Mouse (Mus musculus): ENCODE results near the gene Pick1.

Pick1 gene

GRCm38 (mm10) chr15:79229058-79229821, at the start of gene Pick1, which contains the start of gene Gm49486:
Gene Pick1, plus strand, starts transcription at chr15:79229173.
Gene Gm49486, plus strand, starts transcription at chr15:79229391.
- peak; percentile 91 for DNase-seq (ENCODE audit: low spot score)

DNA sequence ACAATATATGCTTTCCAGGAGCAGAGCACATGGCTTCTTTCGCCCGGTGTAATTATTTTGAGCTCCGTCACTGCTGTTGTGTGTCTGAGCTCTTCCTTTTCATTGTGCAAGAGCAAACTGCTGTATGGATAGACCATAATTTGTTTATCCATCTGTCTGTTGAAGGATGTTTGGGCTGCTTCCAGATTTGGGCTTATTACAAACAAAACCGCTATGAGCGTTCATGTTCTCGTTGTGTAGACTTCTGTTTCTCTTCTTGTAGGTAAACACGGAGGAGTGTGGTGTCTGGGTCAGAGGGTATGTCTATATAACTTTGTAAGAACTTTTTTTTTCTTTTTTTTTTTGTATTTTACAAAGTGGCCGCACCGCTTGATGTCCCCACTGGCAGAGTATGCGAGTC, 43.8 kb upstream of the Pick1 start:
- peak; percentile 24 for DNase-seq (ENCODE audit: low spot score)

- no peak for DNase-seq (ENCODE audit: low spot score)
Observed at GRCm38 (mm10) chr15:79187819-79188218, 41.2 kb upstream of the Pick1 start.

DNA sequence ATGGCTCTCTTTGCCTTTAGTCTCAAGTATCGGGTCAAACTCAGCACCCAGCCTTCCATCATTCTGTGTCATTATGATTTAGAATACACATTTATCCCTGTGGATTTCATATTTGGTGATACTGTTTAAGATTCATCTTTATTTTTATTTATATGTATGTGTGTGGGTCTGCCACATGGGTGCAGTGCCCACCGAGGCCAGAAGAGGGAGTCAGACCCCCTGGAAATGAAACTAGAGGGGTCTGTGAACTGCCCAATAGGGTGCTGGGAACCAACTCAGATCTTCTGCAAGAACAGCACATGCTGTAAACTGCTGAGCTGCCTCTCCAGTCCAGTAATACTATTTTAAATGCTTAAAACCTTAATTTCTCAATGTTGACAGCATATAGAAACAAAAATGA, 37.5 kb upstream of the Pick1 start:
- no peak for DNase-seq (ENCODE audit: low spot score)

DNA sequence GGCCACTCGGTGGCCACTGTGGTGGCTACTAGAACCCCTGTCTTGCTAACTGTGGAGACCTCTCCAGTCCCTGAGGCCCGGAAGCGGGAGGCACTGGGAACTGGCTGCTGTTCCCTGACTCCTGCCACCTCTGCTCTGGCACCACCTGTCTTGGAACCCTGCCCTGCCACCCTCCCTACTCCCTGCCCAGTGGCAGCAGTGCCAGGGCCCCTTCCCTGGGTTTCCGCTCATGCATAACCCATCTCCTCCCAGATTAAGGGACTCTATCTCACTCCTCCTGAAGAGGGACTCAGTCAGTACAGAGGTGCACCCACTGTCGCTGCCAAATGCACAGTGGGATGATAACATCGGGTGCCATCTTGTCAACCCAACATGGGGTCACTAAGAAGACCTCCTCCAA, 36.5 kb upstream of the Pick1 start:
- no peak for DNase-seq (ENCODE audit: low spot score)

- DNase-seq (ENCODE audit: low spot score) = no peak
Observed at GRCm38 (mm10) chr15:79192885-79193845, 35.8 kb upstream of the Pick1 start.

DNA sequence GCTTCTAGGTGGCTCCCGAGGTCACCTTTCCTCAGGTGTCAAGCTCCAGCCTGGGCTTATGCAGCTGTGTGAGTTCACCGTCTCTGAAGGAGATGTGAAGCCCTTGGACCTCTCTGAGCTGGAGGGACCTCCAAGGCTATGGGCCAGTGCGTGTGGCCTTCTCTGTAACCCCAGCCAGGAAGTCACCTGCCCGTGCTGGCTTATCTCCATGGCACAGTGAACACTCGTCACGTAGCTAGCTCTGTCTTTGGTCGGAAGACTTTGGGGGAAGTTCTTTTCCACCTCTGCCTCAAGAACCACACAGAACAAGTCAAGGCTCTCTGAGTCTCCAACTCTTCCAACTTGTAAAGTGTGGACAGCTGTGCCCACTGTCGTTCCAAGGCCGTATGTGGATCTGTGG, 34.9 kb upstream of the Pick1 start:
- no peak for DNase-seq (ENCODE audit: low spot score)

- no peak for DNase-seq (ENCODE audit: low spot score)
Observed at GRCm38 (mm10) chr15:79194946-79195345, 34.0 kb upstream of the Pick1 start.

DNA sequence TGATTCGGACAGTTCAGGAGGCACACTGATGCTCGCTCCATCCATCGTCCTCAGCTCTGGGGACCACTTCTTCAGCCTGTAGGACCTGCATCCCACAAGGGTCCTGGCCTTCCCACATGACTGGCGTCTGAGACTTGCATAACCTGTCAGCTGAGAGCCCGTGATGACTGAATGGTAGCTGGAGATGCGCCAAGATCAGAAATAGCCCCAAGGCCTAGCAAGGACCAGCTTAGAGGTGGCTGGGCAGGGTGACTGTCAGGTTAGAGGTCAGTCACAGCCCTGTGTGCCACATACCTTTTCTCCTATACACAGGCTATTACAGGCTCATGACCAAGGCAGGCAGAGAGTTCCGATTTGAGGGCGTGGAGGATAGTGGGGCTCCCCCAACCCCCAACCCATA, 33.5 kb upstream of the Pick1 start:
- DNase-seq (ENCODE audit: low spot score) = peak; percentile 11

DNA sequence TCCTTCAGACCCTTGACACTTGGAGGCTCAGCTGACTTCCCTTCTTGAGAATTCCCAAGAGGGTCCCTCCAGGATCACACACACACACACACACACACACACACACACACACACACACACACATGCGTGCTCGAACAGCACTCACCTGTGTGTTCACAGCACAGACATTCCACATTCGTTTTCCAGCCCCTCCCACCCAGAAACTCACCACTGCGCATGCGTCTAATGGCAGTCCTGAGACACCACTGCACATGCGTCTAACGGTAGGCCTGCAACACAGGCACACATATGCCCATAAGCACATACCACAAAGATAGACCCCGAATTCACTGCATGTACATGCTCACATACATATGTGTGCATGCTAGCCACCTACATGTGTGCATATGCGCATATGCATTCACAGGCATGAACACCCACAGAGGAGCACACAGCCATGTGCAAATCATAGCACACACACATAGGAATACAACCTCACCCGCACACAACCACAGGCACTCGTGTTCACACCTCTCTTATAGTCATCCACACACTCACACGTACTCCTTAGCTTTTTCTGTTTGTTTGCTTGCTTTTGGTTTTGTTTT, 29.5 kb upstream of the Pick1 start:
- no peak for DNase-seq (ENCODE audit: low spot score)

DNA sequence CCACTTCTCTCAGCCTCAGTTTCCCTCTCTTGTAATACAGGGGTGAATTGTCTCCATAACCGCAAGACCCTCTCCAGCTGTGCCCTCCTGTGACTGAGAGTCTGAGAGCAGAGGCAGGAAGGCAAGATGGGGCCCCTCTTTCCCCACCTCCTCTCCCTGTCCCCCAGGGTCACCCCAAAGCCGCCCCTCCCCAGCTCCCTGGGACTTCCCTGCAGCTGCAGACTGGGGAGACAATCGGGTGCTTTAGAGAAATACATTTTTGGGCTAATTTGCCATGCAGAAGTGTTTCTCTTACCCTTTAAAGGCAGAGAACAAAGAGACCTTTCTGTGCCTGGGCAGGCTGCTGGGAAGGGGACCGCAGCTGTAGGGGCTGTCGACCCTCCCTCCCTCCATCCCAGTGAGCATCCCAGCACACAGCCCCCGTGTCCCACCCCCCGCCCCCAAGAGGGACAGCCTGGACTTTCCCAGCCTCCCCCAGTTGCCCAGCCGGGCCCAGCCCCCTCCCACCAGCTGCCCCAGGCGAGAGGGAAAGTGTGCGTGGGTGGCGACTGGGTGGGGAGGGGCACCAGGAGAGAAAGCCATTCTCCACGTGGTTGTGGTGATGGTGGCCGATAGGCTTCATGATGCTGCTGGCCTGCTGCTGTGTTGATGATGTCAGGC, 27.4 kb upstream of the Pick1 start:
- DNase-seq (ENCODE audit: low spot score) = no peak

DNA sequence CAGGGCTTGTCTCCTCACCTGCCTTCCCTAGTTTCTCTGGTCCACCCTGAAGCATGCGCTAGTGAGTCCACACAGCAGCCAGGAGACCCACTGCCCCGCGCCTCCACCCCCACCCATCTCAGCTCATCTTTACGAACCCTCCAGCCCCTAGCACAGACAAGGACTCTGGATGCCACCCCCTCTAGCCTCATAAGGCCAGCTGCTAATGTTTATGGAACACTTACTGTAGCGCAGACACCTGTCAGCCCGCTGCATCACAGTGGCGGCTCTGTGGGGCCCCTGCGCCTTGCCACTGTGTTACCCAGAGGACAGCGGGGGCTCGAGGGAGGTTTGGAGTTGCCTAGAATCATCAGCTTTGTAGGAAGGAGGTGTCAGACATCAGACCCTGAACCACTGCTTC, 26.4 kb upstream of the Pick1 start:
- DNase-seq (ENCODE audit: low spot score) = no peak

DNA sequence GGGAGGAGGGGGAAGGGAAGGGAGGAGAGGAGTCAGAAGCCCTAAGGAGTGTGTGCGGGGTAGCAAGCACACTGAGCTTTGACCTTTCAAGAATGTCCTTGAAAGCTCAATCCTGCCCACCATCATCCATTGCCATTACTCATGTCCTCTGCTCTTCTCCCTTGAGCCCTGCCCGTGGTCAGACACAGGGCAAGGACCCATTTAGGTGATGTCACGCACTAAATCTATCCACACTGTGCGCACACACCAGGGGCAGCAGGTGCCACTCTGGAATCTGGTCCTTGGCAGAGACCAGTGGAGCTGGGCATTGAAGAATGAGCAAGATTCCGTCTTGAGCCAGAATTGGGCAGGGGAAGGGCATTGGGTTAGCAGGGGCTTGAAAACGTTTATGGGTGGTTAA, 20.8 kb upstream of the Pick1 start:
- no peak for DNase-seq (ENCODE audit: low spot score)

DNA sequence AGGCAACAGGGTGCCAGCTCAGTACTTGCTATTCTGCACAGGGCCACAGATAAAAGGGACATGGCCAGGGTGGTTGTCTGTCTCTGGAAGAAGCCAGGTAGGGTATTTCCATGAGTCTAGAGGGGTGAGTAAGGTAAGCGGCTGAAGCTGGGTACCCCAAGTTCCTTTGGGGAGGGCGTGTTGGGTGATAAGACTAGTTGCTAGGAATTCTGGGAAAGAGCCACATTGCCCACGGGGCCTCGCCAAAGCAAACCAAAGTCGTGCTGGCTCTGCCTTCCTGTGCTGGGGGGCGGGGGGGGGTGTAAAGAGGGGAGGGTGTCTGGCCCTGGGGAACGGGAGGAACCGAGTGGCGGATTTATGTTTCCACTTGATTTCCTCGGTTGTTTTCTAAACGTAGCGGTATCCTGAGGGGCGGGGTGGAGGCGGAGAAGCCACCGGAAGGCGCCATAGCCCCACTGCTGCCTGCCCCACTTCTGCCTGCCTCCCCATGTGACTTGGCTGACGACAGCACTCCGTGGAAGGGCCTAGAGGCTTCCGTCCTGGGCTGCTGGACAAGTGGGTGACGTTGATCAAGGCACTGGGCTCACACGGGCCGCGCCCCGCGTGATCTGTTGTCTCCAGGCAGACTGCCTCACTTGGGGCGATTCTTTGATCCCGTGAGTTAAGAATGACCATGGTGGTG, 20.1 kb upstream of the Pick1 start:
- no peak for DNase-seq (ENCODE audit: low spot score)

DNA sequence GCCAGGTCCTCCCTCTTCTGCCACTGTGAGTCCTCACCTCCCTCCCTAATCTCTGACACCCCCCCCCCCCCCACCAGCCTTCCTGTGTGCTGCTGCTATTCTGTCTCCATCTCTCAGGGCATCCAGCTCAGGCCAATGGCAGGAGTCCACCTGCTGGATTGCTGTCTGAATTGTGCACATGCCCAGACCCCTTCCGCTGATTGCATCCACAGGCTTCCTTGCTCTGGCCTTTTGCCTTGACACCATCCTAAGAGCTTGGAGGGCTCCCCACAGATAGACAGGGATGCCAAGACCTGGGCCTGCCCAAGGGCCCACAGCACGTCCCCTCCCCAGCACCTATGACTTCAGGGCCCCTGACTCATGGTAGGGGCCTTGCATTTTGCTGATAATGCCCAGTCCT, 18.6 kb upstream of the Pick1 start:
- DNase-seq (ENCODE audit: low spot score) = no peak

GRCm38 (mm10) chr15:79212750-79213446, 16.1 kb upstream of the Pick1 start:
- DNase-seq (ENCODE audit: low spot score) = no peak

GRCm38 (mm10) chr15:79213591-79213990, 15.4 kb upstream of the Pick1 start:
- no peak for DNase-seq (ENCODE audit: low spot score)

GRCm38 (mm10) chr15:79216191-79216590, 12.8 kb upstream of the Pick1 start:
- DNase-seq (ENCODE audit: low spot score) = no peak

- DNase-seq (ENCODE audit: low spot score) = no peak
Observed at GRCm38 (mm10) chr15:79219572-79219971, 9.4 kb upstream of the Pick1 start.

- DNase-seq (ENCODE audit: low spot score) = no peak
Observed at GRCm38 (mm10) chr15:79223641-79224040, 5.3 kb upstream of the Pick1 start.

- DNase-seq (ENCODE audit: low spot score) = peak; percentile 88
Observed at GRCm38 (mm10) chr15:79224685-79225084, 4.3 kb upstream of the Pick1 start.

Measured in adipocyte (in vitro differentiated cells).